Mouse (Mus musculus): ENCODE results near the gene Hmg20b. TPM values are rescaled to one million over a fixed set of nuclear protein-coding genes. Genes with fewer than 3 reads are reported as not detected.

Gene Hmg20b
- total and polyA plus RNA-seq, 2 experiments from 2014 or later: 20.8 to 36.8 TPM

DNA sequence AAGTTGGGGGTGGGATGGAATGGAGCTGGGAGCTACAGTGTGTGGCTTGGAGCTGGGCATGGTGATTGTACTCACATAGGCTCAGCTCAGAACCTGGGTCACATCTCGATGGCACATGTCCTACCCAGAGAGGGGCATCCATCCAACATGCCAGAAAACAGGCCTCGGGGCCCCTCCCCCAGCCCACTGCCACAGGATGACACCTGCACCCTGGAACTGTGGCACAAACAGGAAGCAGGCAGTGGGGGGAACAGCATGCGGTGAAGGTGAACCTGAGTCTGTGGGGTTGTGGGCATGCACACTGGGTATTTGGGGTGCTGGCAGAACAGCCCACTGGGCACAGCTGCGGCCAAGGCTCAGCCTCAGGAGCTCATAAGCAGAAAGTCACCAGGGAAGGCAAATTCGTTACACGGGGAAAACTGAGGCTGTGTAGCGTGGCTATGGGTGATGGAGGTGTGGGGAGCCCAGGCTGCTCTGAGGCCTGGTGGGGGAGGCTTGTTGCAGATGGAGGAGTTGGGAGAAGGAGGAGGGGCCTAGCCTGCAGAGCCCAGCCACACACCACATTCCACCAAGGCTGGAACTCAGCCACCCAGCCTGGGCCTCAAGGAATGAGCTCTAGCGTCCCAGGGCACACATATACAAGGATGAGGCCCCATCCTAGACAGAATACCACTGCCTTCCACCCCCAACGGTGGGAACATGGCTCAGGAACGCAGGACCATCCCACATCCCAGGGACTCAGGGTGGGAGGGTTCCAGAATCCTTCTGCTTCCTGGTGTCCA is 20.9 kb downstream of the Hmg20b start:
- H3K4me1 ChIP-seq (ENCODE audit: insufficient read depth, low read length): no peaks in the 10 kb centered on the region
- TF ChIP-seq CTCF (IDR thresholded peaks at IDR 0.05; ENCODE audit: low read depth): no peak
- no peak for ATAC-seq
- H3K9ac ChIP-seq (replicated peaks; ENCODE audit: low read length): no peak overlapping the region
- no peaks in the 10 kb centered on the region for H3K9me3 ChIP-seq (ENCODE audit: low read length)
- H3K27me3 ChIP-seq (ENCODE audit: insufficient read depth, low read length): no peaks in the 10 kb centered on the region
- H3K36me3 ChIP-seq (ENCODE audit: insufficient read depth, low read length): peaks cover 29% of the 10 kb centered on the region
- no peak overlapping the region for H3K27ac ChIP-seq
- H3K4me2 ChIP-seq (ENCODE audit: low read depth, low read length): no peak overlapping the region
- WGBS: 77% methylated on average over 10 of the region's 10 CpGs
- no peak overlapping the region for H3K4me3 ChIP-seq (ENCODE audit: low read length)
- DNase-seq (ENCODE audit: low spot score): no peak

GRCm38 (mm10) chr10:81328386-81328785 is 21.9 kb downstream of the Hmg20b start, which contains the start of gene Tbxa2r:
Tbxa2r (plus strand) TSS chr10:81328731.
- Histone ChIP-seq H3K4me3 (ENCODE audit: low read length) (no peak within 1 kb of the TSS), H3K4me2 (ENCODE audit: low read depth, low read length) (no peak within 1 kb of the TSS), H3K4me1 (ENCODE audit: insufficient read depth, low read length) (no peaks in the 10 kb centered on the region), H3K9me3 (ENCODE audit: low read length) (no peaks in the 10 kb centered on the region), H3K36me3 (ENCODE audit: insufficient read depth, low read length) (peaks cover 39% of the 10 kb centered on the region), H3K27ac (peak within 1 kb of the TSS; percentile 20; the same call in 1 of the 2 replicates), H3K9ac (replicated peaks; ENCODE audit: low read length) (no peak within 1 kb of the TSS), H3K27me3 (ENCODE audit: insufficient read depth, low read length) (no peaks in the 10 kb centered on the region)
- TF ChIP-seq CTCF (IDR thresholded peaks at IDR 0.05; ENCODE audit: low read depth): no peak
- ATAC-seq (no peak; the same call in 1 of the 2 replicates), DNase-seq (ENCODE audit: low spot score) (no peak)
- 9% methylated on average over 10 of the region's 10 CpGs for WGBS

DNA sequence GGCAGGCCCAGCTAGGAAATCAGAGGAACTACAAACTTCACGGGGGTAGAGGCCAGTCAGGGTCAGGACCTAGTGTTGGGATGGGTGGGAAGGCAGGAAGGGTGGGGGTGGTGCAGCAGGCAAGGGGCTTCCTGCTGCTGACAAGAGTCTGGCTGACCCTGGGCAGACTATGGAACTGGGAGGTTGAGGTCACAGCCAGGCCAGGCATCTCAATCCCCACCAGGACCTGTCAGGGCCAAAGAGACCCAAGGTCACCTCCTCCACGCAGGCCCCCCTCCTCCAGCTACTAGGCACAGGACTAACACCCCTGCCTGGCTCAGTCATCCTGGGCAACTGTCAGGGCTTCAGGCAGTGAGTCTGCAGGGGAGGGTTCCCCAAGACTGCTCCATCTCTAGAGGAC is 22.3 kb downstream of the Hmg20b start:
- ATAC-seq: no peak; the same call in 1 of the 2 replicates
- Histone ChIP-seq H3K9me3 (ENCODE audit: low read length) (no peaks in the 10 kb centered on the region), H3K36me3 (ENCODE audit: insufficient read depth, low read length) (peaks cover 43% of the 10 kb centered on the region), H3K4me3 (ENCODE audit: low read length) (no peak overlapping the region), H3K4me1 (ENCODE audit: insufficient read depth, low read length) (no peaks in the 10 kb centered on the region), H3K4me2 (ENCODE audit: low read depth, low read length) (no peak overlapping the region), H3K27ac (no peak overlapping the region), H3K27me3 (ENCODE audit: insufficient read depth, low read length) (no peaks in the 10 kb centered on the region), H3K9ac (replicated peaks; ENCODE audit: low read length) (no peak overlapping the region)
- WGBS: 40% methylated on average over 2 of the region's 2 CpGs
- no peak for TF ChIP-seq CTCF (IDR thresholded peaks at IDR 0.05; ENCODE audit: low read depth)
- no peak for DNase-seq (ENCODE audit: low spot score)

DNA sequence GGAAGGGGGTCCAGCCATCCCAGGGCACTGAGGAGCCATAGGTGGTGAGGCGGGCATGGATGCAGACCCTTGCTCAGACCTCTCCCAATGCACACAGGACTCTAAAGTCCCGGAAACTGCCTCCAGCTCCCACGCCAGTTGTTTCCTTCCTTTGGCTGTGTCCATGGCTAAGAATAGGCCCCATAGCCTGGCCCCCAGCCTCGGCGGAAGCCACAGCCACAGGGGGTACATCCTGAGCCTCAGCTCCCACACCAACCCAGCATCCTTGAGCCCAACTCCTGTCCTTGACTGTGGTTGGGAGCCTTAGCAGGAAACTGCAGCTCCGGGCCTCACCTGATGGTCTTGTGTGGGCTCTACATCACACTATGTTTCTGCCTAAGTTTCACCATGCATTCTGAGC is 23.4 kb downstream of the Hmg20b start:
- Histone ChIP-seq H3K36me3 (ENCODE audit: insufficient read depth, low read length) (peaks cover 48% of the 10 kb centered on the region), H3K4me2 (ENCODE audit: low read depth, low read length) (no peak overlapping the region), H3K4me1 (ENCODE audit: insufficient read depth, low read length) (peaks cover 2% of the 10 kb centered on the region; the same call in 1 of the 2 replicates), H3K9me3 (ENCODE audit: low read length) (no peaks in the 10 kb centered on the region), H3K27me3 (ENCODE audit: insufficient read depth, low read length) (no peaks in the 10 kb centered on the region), H3K27ac (peak overlapping the region; percentile 60; the same call in 1 of the 2 replicates), H3K9ac (replicated peaks; ENCODE audit: low read length) (no peak overlapping the region), H3K4me3 (ENCODE audit: low read length) (no peak overlapping the region)
- TF ChIP-seq CTCF (IDR thresholded peaks at IDR 0.05; ENCODE audit: low read depth): no peak
- 76% methylated on average over 6 of the region's 6 CpGs for WGBS
- DNase-seq (ENCODE audit: low spot score) (no peak), ATAC-seq (no peak)

DNA sequence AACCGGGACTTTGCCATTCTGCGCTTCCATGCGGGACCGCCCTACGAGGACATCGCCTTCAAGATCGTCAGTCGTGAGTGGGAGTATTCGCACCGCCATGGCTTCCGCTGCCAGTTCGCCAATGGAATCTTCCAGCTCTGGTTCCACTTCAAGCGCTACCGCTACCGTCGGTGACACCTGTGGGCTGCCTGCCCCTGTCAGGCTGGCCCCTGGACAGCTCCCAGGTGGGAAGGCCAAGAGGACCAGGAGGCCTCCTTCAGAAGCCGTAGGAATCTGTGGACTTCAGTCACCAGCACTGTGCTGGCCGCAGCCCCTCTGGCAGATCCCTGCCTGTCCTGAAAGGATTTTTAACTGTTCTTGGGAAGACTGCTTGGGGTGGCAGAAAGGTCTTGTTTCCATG is 24.5 kb downstream of the Hmg20b start:
- DNase-seq (ENCODE audit: low spot score) (no peak), ATAC-seq (no peak)
- Histone ChIP-seq H3K4me3 (ENCODE audit: low read length) (no peak overlapping the region), H3K9ac (replicated peaks; ENCODE audit: low read length) (no peak overlapping the region), H3K27ac (no peak overlapping the region), H3K36me3 (ENCODE audit: insufficient read depth, low read length) (peaks cover 48% of the 10 kb centered on the region), H3K9me3 (ENCODE audit: low read length) (no peaks in the 10 kb centered on the region), H3K4me1 (ENCODE audit: insufficient read depth, low read length) (peaks cover 5% of the 10 kb centered on the region; the same call in 1 of the 2 replicates), H3K4me2 (ENCODE audit: low read depth, low read length) (no peak overlapping the region), H3K27me3 (ENCODE audit: insufficient read depth, low read length) (no peaks in the 10 kb centered on the region)
- 95% methylated on average over 18 of the region's 18 CpGs for WGBS
- no peak for TF ChIP-seq CTCF (IDR thresholded peaks at IDR 0.05; ENCODE audit: low read depth)

DNA sequence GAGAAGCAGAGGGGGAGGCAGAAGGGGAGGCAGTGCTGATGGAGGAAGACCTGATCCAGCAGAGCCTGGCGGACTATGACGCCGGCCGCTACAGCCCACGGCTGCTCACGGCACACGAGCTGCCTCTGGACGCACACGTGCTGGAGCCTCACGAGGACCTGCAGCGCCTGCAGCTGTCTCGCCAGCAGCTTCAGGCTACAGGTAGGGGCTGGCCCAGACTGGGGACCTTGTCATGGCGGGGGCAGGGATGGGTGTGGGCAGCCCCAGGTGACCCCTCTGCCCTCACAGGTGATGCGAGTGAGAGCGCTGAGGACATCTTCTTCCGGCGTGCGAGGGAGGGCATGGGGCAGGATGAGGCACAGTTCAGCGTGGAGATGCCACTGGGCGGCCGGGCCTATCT is 25.1 kb downstream of the Hmg20b start:
- Histone ChIP-seq H3K27me3 (ENCODE audit: insufficient read depth, low read length) (no peaks in the 10 kb centered on the region), H3K9ac (replicated peaks; ENCODE audit: low read length) (no peak overlapping the region), H3K36me3 (ENCODE audit: insufficient read depth, low read length) (peaks cover 48% of the 10 kb centered on the region), H3K4me3 (ENCODE audit: low read length) (no peak overlapping the region), H3K4me2 (ENCODE audit: low read depth, low read length) (no peak overlapping the region), H3K4me1 (ENCODE audit: insufficient read depth, low read length) (peaks cover 5% of the 10 kb centered on the region; the same call in 1 of the 2 replicates), H3K9me3 (ENCODE audit: low read length) (no peaks in the 10 kb centered on the region), H3K27ac (no peak overlapping the region)
- TF ChIP-seq CTCF (IDR thresholded peaks at IDR 0.05; ENCODE audit: low read depth): no peak
- DNase-seq (ENCODE audit: low spot score): no peak
- no peak for ATAC-seq
- 93% methylated on average over 21 of the region's 21 CpGs for WGBS
